Mouse (Mus musculus) midbrain, embryonic 16.5 days (tissue): Measurements from ENCODE around the gene 1700113H08Rik. TPM values are rescaled to one million over a fixed set of nuclear protein-coding genes. Genes with fewer than 3 reads are reported as not detected.

Experiments
- ATAC-seq: fragments of 200-750 bp; cut with Nextera tagmentation; 2 replicates; pipeline ENCODE4 v1.8.0; 2017; ENCODE audit warnings: moderate TSS enrichment
- H3K27ac ChIP-seq: fragments of 300-500 bp; sonication (generic); 2 replicates; pipeline ENCODE4 v1.5.1; 2014; ENCODE audit warnings: mild to moderate bottlenecking, low read length, mixed read lengths
- H3K27me3 ChIP-seq: fragments of 300-500 bp; sonication (generic); 2 replicates; pipeline ENCODE4 v1.6.1; 2014; ENCODE audit warnings: low read depth, low read length, mixed read lengths; ENCODE audit not compliant: control insufficient read depth, insufficient read depth
- H3K36me3 ChIP-seq: fragments of 300-500 bp; sonication (generic); 2 replicates; pipeline ENCODE4 v1.6.1; 2014; ENCODE audit warnings: mild to moderate bottlenecking, low read length, moderate library complexity, mixed read lengths; ENCODE audit not compliant: control insufficient read depth, insufficient read depth
- H3K4me1 ChIP-seq: fragments of 300-500 bp; sonication (generic); 2 replicates; pipeline ENCODE4 v1.6.1; 2014; ENCODE audit warnings: mild to moderate bottlenecking, low read length, mixed read lengths; ENCODE audit not compliant: control insufficient read depth, insufficient read depth
- H3K4me2 ChIP-seq: fragments of 300-500 bp; sonication (generic); 2 replicates; pipeline ENCODE4 v1.6.1; 2014; ENCODE audit warnings: mild to moderate bottlenecking, low read length, mixed read lengths
- H3K4me3 ChIP-seq: fragments of 300-500 bp; sonication (generic); 2 replicates; pipeline ENCODE4 v1.5.1; 2014; ENCODE audit warnings: low read depth, mild to moderate bottlenecking, low read length, moderate library complexity, mixed read lengths
- H3K9ac ChIP-seq: fragments of 300-500 bp; sonication (generic); 2 replicates; pipeline ENCODE4 v1.6.1; 2014; ENCODE audit warnings: low read depth, low read length, mixed read lengths
- H3K9me3 ChIP-seq: fragments of 300-500 bp; sonication (generic); replicated peaks from 2 replicates; pipeline ENCODE4 v1.6.1; 2014; ENCODE audit warnings: mild to moderate bottlenecking, low read length, mixed read lengths; ENCODE audit not compliant: control insufficient read depth, poor library complexity, severe bottlenecking
- WGBS: fragments of 180-500 bp; shearing (Covaris S2); extraction: QIAGEN DNeasy Blood & Tissue Kit; methylation state at CpG from one replicate; pipeline ENCODE4 v1.1.7; 2014; 5-methylcytosine and 5-hydroxymethylcytosine counted together
- polyA plus RNA-seq: library from polyadenylated mRNA; unstranded; fragments of >200 nt; fragmentation: Nextera tagmentation; extraction: Ambion mirVana; gene quantifications from 2 replicates; pipeline ENCODE4 v1.2.1, GENCODE M21; 2015

The 1700113H08Rik gene
- polyA plus RNA-seq, 1 experiment from 2014 or later, result 0.40 TPM

- no peak overlapping the region for H3K4me3 ChIP-seq
- no peak overlapping the region for H3K9ac ChIP-seq
- 91% methylated on average over 8 of the region's 8 CpGs for WGBS
- H3K4me1 ChIP-seq, result 0 out of 2 replicates have a peak, but pooled peaks cover 6% of the 10 kb centered on the region
- H3K27ac ChIP-seq, result no peak overlapping the region
- no peak overlapping the region for H3K4me2 ChIP-seq
- H3K36me3 ChIP-seq, result no peaks in the 10 kb centered on the region
- no peaks in the 10 kb centered on the region for H3K27me3 ChIP-seq
- no peaks in the 10 kb centered on the region for H3K9me3 ChIP-seq
- no peak for ATAC-seq
Measured at GRCm38 (mm10) chr10:87032768-87033167, 25.1 kb upstream of the 1700113H08Rik start.

GRCm38 (mm10) chr10:87035866-87036265 lies 22.0 kb upstream of the 1700113H08Rik start:
- 0 out of 2 replicates have a peak, but pooled peaks cover 6% of the 10 kb centered on the region for H3K4me1 ChIP-seq
- peak overlapping the region; percentile 29; the same call in 1 of the 2 replicates for H3K4me2 ChIP-seq
- H3K4me3 ChIP-seq, result no peak overlapping the region
- H3K36me3 ChIP-seq, result no peaks in the 10 kb centered on the region
- H3K9me3 ChIP-seq, result no peaks in the 10 kb centered on the region
- WGBS, result 31% methylated on average over 15 of the region's 15 CpGs
- no peak overlapping the region for H3K9ac ChIP-seq
- H3K27ac ChIP-seq, result no peak overlapping the region
- no peaks in the 10 kb centered on the region; the same call in 1 of the 2 replicates for H3K27me3 ChIP-seq
- 0 out of 2 replicates have a peak, but pooled peaks have one; percentile 13 for ATAC-seq

- Histone ChIP-seq H3K4me2 (peak overlapping the region; percentile 29), H3K27me3 (no peaks in the 10 kb centered on the region; the same call in 1 of the 2 replicates), H3K9me3 (no peaks in the 10 kb centered on the region), H3K27ac (no peak overlapping the region), H3K4me3 (no peak overlapping the region), H3K4me1 (0 out of 2 replicates have a peak, but pooled peaks cover 6% of the 10 kb centered on the region), H3K9ac (no peak overlapping the region), H3K36me3 (no peaks in the 10 kb centered on the region)
- peak; percentile 57; the same call in 1 of the 2 replicates for ATAC-seq
- 30% methylated on average over 14 of the region's 14 CpGs for WGBS
Measured at GRCm38 (mm10) chr10:87036271-87036703, 21.6 kb upstream of the 1700113H08Rik start.

GRCm38 (mm10) chr10:87037062-87037461 lies 20.8 kb upstream of the 1700113H08Rik start:
- no peaks in the 10 kb centered on the region; the same call in 1 of the 2 replicates for H3K27me3 ChIP-seq
- 0 out of 2 replicates have a peak, but pooled peaks cover 6% of the 10 kb centered on the region for H3K4me1 ChIP-seq
- no peak overlapping the region for H3K9ac ChIP-seq
- H3K36me3 ChIP-seq, result no peaks in the 10 kb centered on the region
- no peaks in the 10 kb centered on the region for H3K9me3 ChIP-seq
- ATAC-seq, result peak; percentile 68; the same call in 1 of the 2 replicates
- H3K27ac ChIP-seq, result no peak overlapping the region
- H3K4me2 ChIP-seq, result no peak overlapping the region
- WGBS, result 12% methylated on average over 5 of the region's 5 CpGs
- H3K4me3 ChIP-seq, result no peak overlapping the region

GRCm38 (mm10) chr10:87039340-87039739 lies 18.5 kb upstream of the 1700113H08Rik start:
- H3K27me3 ChIP-seq, result no peaks in the 10 kb centered on the region; the same call in 1 of the 2 replicates
- no peak overlapping the region for H3K4me3 ChIP-seq
- H3K4me2 ChIP-seq, result no peak overlapping the region
- no peak for ATAC-seq
- no peaks in the 10 kb centered on the region for H3K36me3 ChIP-seq
- H3K4me1 ChIP-seq, result 0 out of 2 replicates have a peak, but pooled peaks cover 6% of the 10 kb centered on the region
- no peaks in the 10 kb centered on the region for H3K9me3 ChIP-seq
- no peak overlapping the region for H3K27ac ChIP-seq
- 82% methylated on average over 6 of the region's 6 CpGs for WGBS
- no peak overlapping the region for H3K9ac ChIP-seq

- no peaks in the 10 kb centered on the region; the same call in 1 of the 2 replicates for H3K27me3 ChIP-seq
- ATAC-seq, result no peak
- WGBS, result 91% methylated on average over 3 of the region's 3 CpGs
- H3K9ac ChIP-seq, result no peak overlapping the region
- H3K27ac ChIP-seq, result no peak overlapping the region
- H3K36me3 ChIP-seq, result no peaks in the 10 kb centered on the region
- no peaks in the 10 kb centered on the region for H3K9me3 ChIP-seq
- H3K4me1 ChIP-seq, result 0 out of 2 replicates have a peak, but pooled peaks cover 6% of the 10 kb centered on the region
- H3K4me2 ChIP-seq, result no peak overlapping the region
- H3K4me3 ChIP-seq, result no peak overlapping the region
Measured at GRCm38 (mm10) chr10:87039800-87040199, 18.0 kb upstream of the 1700113H08Rik start.

- no peaks in the 10 kb centered on the region for H3K36me3 ChIP-seq
- no peak for ATAC-seq
Measured at GRCm38 (mm10) chr10:87041265-87041664, 16.6 kb upstream of the 1700113H08Rik start.

GRCm38 (mm10) chr10:87045273-87045672 lies 12.6 kb upstream of the 1700113H08Rik start:
- Histone ChIP-seq H3K27ac (no peak overlapping the region), H3K4me2 (no peak overlapping the region), H3K4me1 (peaks cover 4% of the 10 kb centered on the region), H3K4me3 (no peak overlapping the region), H3K27me3 (no peaks in the 10 kb centered on the region), H3K9me3 (no peaks in the 10 kb centered on the region), H3K9ac (no peak overlapping the region), H3K36me3 (no peaks in the 10 kb centered on the region)
- ATAC-seq, result no peak
- WGBS, result 61% methylated on average over 3 of the region's 3 CpGs

More at GRCm38 (mm10) chr10:87041265-87041664, 16.6 kb upstream of the 1700113H08Rik start:
- Histone ChIP-seq H3K9ac (no peak overlapping the region), H3K27me3 (no peaks in the 10 kb centered on the region; the same call in 1 of the 2 replicates), H3K4me1 (peaks cover 5% of the 10 kb centered on the region), H3K4me3 (no peak overlapping the region), H3K9me3 (no peaks in the 10 kb centered on the region), H3K4me2 (no peak overlapping the region), H3K27ac (no peak overlapping the region)
- 79% methylated on average over 7 of the region's 7 CpGs for WGBS

GRCm38 (mm10) chr10:87046469-87046868 lies 11.4 kb upstream of the 1700113H08Rik start:
- no peak; the same call in 1 of the 2 replicates for ATAC-seq

More at GRCm38 (mm10) chr10:87046469-87046868, 11.4 kb upstream of the 1700113H08Rik start:
- WGBS, result 7% methylated on average over 6 of the region's 6 CpGs
- Histone ChIP-seq H3K36me3 (no peaks in the 10 kb centered on the region), H3K4me1 (peaks cover 4% of the 10 kb centered on the region), H3K9me3 (no peaks in the 10 kb centered on the region), H3K27ac (no peak overlapping the region), H3K27me3 (no peaks in the 10 kb centered on the region), H3K9ac (no peak overlapping the region), H3K4me3 (no peak overlapping the region), H3K4me2 (no peak overlapping the region)
